Mouse (Mus musculus) 416B (cell line): ENCODE measurements around the gene Traf2.
A peak's percentile ranks its signal among the peaks of the same experiment; 100 is the strongest.

Experiments
- DNase-seq: peaks from one replicate; pipeline ENCODE4 v3.0.0; 2011; ENCODE audit warnings: low read depth

Gene Traf2

DNA sequence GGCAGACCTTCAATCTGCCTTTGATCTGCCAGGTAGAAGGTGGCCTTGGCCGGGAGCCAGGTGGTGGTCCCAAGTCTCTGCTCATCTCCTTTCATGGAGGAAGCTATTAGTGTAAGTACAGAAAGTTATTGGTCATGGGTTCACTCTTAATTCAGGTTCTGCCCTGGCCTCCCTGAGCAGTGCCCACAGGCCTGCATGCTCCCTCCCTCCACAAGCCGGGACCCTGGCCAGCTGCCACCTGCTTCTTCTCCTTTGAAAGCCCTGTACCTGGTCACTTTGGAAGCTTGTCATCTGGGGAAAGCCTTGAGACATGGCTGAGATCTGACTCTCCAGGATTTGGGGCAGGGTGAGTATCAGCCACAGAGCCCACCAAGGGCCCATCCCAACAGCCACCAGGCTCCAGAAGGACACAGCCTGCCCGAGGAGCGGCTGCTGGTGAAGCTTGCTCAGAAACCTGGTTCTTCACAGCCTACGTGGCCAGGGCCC is 53.2 kb downstream of the Traf2 start, which contains the start of gene Lcn12:
Gene Lcn12 (minus strand): TSS at position 436 of the 486 bp plus-strand sequence.
- DNase-seq = no peak

GRCm38 (mm10) chr2:25492988-25493387 is 53.8 kb downstream of the Traf2 start:
- no peak for DNase-seq

GRCm38 (mm10) chr2:25488671-25489068 is 58.1 kb downstream of the Traf2 start:
- DNase-seq = peak; percentile 65

DNA sequence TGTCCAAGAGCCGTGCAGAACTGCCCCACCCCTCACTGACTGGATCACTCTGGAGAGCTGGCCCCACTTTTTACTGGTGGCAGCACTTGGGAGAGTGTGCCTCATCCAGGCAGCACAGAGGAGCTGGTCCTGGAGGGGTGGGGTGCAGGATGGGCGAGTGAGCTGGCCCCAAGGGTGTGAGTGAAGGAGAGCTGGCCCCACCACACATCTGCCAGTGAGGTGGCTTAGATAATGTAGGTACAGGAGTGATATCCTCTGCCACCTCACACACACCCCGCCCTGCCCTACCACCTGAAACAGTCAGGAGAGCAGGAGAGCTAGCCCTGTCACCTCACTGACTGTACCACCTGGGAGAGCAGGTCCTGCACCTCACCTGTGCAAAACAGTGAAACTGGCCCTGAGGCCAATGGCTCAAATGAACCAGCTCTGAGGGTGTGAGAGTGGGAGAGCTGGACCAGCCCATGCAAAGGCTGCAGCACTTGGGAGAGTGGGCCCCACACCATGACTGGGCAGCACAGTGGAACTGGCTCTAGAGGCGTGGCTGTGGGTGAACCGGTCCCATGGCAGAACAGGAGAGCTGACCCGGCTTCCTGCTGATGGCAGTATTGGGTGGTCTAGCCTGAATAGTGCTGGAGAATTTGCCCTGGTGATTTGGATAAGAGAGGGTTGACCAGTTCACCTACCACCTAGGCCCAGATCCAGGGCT is 58.6 kb downstream of the Traf2 start:
- DNase-seq = no peak

DNA sequence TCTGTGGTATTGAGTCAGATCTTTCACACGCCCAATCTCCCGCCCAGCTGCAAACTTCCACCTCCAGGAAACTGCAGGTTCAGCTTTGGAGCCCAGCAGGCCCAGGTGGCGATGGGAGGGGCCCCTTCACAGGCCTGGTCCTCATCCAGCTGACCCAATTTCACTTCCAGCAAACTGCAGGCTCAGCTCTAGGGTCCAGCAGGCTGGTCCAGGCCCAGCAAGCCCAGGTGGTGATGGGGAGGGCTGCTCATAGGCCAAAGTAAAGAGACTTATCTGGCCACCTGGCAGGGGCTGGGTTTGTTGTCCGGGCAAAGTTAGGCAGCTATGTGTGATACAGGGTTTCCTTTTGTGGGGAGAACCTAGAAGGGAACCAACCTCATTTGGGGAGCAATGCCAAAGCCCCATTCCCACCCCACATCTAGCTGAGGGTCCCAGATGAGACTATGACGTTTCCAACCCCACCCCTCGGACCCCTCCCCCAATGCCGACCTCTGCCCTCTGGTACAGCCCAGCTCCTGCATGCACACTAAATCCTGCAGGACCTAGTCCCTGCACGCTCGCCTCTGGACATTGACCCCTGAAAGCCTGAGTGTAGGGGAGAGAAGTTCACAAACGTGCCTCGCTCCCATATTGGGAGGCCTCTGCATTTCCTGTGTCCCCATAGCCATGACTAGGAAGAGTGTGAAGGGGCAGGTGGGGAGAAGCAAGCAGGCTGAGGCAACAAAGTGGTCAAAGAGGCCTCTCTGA is 61.7 kb downstream of the Traf2 start:
- no peak for DNase-seq

- DNase-seq = peak; percentile 85
Measured at GRCm38 (mm10) chr2:25482969-25483368, 63.8 kb downstream of the Traf2 start.

- peak; percentile 83 for DNase-seq
Measured at GRCm38 (mm10) chr2:25480541-25480940, 66.2 kb downstream of the Traf2 start.

GRCm38 (mm10) chr2:25479551-25480311 is 67.0 kb downstream of the Traf2 start:
- DNase-seq = no peak

GRCm38 (mm10) chr2:25477967-25478675 is 68.6 kb downstream of the Traf2 start:
- no peak for DNase-seq

- DNase-seq = no peak
Measured at GRCm38 (mm10) chr2:25477541-25477940, 69.2 kb downstream of the Traf2 start.

DNA sequence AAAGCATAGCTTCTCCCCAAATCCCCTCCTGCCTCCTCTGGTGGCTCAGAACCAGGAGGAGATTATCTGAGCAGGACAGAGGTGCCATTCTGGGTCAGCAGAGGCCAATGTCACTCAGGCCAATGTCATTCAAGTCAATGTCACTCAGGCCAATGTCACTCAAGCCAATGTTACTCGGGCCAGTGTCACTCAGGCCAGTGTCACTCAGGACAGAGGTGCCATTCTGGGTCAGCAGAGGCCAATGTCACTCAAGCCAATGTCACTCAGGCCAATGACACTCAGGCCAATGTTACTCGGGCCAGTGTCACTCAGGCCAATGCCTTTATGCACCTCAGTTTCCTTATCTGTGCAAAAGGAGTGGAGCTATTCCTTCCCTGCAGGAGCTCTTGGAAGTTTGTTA is 74.2 kb downstream of the Traf2 start:
- DNase-seq = no peak

DNA sequence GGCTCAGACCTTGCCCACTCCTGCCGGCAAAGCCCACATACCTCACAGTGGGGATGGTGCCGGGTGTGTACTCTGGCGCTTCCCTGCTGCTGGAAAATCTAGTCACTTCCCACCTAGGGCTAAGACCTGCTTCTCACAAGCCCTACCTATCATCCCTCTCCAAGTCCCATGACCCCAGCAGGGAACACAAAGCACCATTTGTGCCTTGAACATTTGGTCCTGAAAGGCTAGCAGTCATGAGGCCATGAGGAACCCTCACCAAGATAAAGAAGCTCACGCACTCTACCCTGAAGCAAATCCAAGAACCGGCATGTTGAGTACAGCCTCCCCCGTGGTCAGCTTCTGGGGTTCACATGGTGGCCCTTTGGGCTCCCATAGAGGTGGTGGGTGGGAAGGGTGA is 76.8 kb downstream of the Traf2 start, which contains the start of gene Ptgds:
Gene Ptgds (minus strand): TSS at position 78 of the 400 bp plus-strand sequence.
- DNase-seq = no peak

- no peak for DNase-seq
Measured at GRCm38 (mm10) chr2:25468962-25469915, 77.5 kb downstream of the Traf2 start.
